Mouse (Mus musculus): Measurements from ENCODE around the gene Ly6g5c.

Ly6g5c gene

GRCm38 (mm10) chr17:35108097-35108496, at the start of gene Ly6g5c:
TSS of gene Ly6g5c (plus strand) at chr17:35108279.
- no peak for DNase-seq (ENCODE audit: low spot score in 2 of 2)

- DNase-seq (ENCODE audit: low spot score in 2 of 2), result no peak
Measured at GRCm38 (mm10) chr17:35058316-35058715, 49.8 kb upstream of the Ly6g5c start.

GRCm38 (mm10) chr17:35058911-35059892, 48.9 kb upstream of the Ly6g5c start, which contains the start of gene Ddah2:
TSS of gene Ddah2 (plus strand) at chr17:35059035.
- peak; percentile 78 to 81 for DNase-seq (ENCODE audit: low spot score in 2 of 2)

- no peak for DNase-seq (ENCODE audit: low spot score in 2 of 2)
Measured at GRCm38 (mm10) chr17:35060071-35060470, 48.0 kb upstream of the Ly6g5c start.

- DNase-seq (ENCODE audit: low spot score in 2 of 2), result no peak
Measured at GRCm38 (mm10) chr17:35060737-35061297, 47.3 kb upstream of the Ly6g5c start.

- no peak for DNase-seq (ENCODE audit: low spot score in 2 of 2)
Measured at GRCm38 (mm10) chr17:35061299-35061698, 46.8 kb upstream of the Ly6g5c start.

GRCm38 (mm10) chr17:35063466-35063865, 44.6 kb upstream of the Ly6g5c start:
- DNase-seq (ENCODE audit: low spot score in 2 of 2), result no peak

- DNase-seq (ENCODE audit: low spot score in 2 of 2), result no peak
Measured at GRCm38 (mm10) chr17:35064378-35064877, 43.7 kb upstream of the Ly6g5c start.

GRCm38 (mm10) chr17:35064951-35065947, 42.8 kb upstream of the Ly6g5c start, which contains the start of gene Ly6g6c:
TSS of gene Ly6g6c (plus strand) at chr17:35065388.
- peak; percentile 35 to 37 for DNase-seq (ENCODE audit: low spot score in 2 of 2)

- no peak for DNase-seq (ENCODE audit: low spot score in 2 of 2)
Measured at GRCm38 (mm10) chr17:35066084-35066483, 42.0 kb upstream of the Ly6g5c start, which contains the start of gene Mpig6b. TSS of gene Mpig6b (minus strand) at chr17:35066184.

GRCm38 (mm10) chr17:35068213-35068914, 39.7 kb upstream of the Ly6g5c start:
- no peak for DNase-seq (ENCODE audit: low spot score in 2 of 2)

GRCm38 (mm10) chr17:35070556-35071229, 37.4 kb upstream of the Ly6g5c start:
- no peak for DNase-seq (ENCODE audit: low spot score in 2 of 2)

- DNase-seq (ENCODE audit: low spot score in 2 of 2), result no peak
Measured at GRCm38 (mm10) chr17:35071454-35071853, 36.6 kb upstream of the Ly6g5c start.

GRCm38 (mm10) chr17:35074097-35074496, 34.0 kb upstream of the Ly6g5c start:
- no peak for DNase-seq (ENCODE audit: low spot score in 2 of 2)

- DNase-seq (ENCODE audit: low spot score in 2 of 2), result no peak
Measured at GRCm38 (mm10) chr17:35076507-35077176, 31.4 kb upstream of the Ly6g5c start, which contains the start of gene Ly6g6e. TSS of gene Ly6g6e (plus strand) at chr17:35076902.

GRCm38 (mm10) chr17:35077285-35077684, 30.8 kb upstream of the Ly6g5c start:
- no peak for DNase-seq (ENCODE audit: low spot score in 2 of 2)

GRCm38 (mm10) chr17:35077786-35078233, 30.3 kb upstream of the Ly6g5c start, which contains the start of gene Ly6g6d:
TSS of gene Ly6g6d (minus strand) at chr17:35078065.
- peak in 1 of 2 experiments; percentile 26 for DNase-seq (ENCODE audit: low spot score in 2 of 2)

GRCm38 (mm10) chr17:35079778-35080177, 28.3 kb upstream of the Ly6g5c start:
- peak; percentile 20 to 41 for DNase-seq (ENCODE audit: low spot score in 2 of 2)

GRCm38 (mm10) chr17:35080248-35080647, 27.8 kb upstream of the Ly6g5c start:
- DNase-seq (ENCODE audit: low spot score in 2 of 2), result no peak

All from spleen, postnatal 36 days (tissue).